Mouse (Mus musculus): ENCODE data around the gene Phf7.

Phf7 gene

GRCm38 (mm10) chr14:31251084-31251604 lies at the start of gene Phf7, which contains the start of gene Bap1:
Gene Phf7 (minus strand): TSS chr14:31251317.
Gene Bap1 (plus strand): TSS chr14:31251450.
- DNase-seq, result peak; percentile 96

GRCm38 (mm10) chr14:31285728-31286127 lies 34.6 kb upstream of the Phf7 start:
- no peak for DNase-seq

- peak; percentile 76 for DNase-seq
These were observed 21.0 kb upstream of the Phf7 start for GRCm38 (mm10) chr14:31272164-31272563.

- DNase-seq, result no peak
These were observed 20.0 kb upstream of the Phf7 start for GRCm38 (mm10) chr14:31271121-31271520.

- peak; percentile 40 for DNase-seq
These were observed 18.5 kb upstream of the Phf7 start for GRCm38 (mm10) chr14:31269456-31270100.

GRCm38 (mm10) chr14:31268301-31269001 lies 17.3 kb upstream of the Phf7 start:
- peak; percentile 78 for DNase-seq

- peak; percentile 44 for DNase-seq
These were observed 16.5 kb upstream of the Phf7 start for GRCm38 (mm10) chr14:31267649-31268048.

GRCm38 (mm10) chr14:31260932-31261331 lies 9.8 kb upstream of the Phf7 start:
- DNase-seq, result no peak

- no peak for DNase-seq
These were observed 9.3 kb upstream of the Phf7 start for GRCm38 (mm10) chr14:31260374-31260773.

- DNase-seq, result no peak
These were observed 7.4 kb upstream of the Phf7 start for GRCm38 (mm10) chr14:31258476-31259050.

- DNase-seq, result no peak
These were observed 974 bp upstream of the Phf7 start for GRCm38 (mm10) chr14:31252091-31252490.

- no peak for DNase-seq
These were observed 509 bp upstream of the Phf7 start for GRCm38 (mm10) chr14:31251626-31252025.

GRCm38 (mm10) chr14:31250222-31251083 lies 664 bp downstream of the Phf7 start:
- DNase-seq, result no peak

- no peak for DNase-seq
These were observed 2.7 kb downstream of the Phf7 start for GRCm38 (mm10) chr14:31248396-31248795.

- DNase-seq, result no peak
These were observed 5.2 kb downstream of the Phf7 start for GRCm38 (mm10) chr14:31245946-31246345.

GRCm38 (mm10) chr14:31244777-31245176 lies 6.3 kb downstream of the Phf7 start:
- DNase-seq, result no peak

GRCm38 (mm10) chr14:31240528-31240927 lies 10.6 kb downstream of the Phf7 start:
- no peak for DNase-seq

- DNase-seq, result no peak
These were observed 13.8 kb downstream of the Phf7 start for GRCm38 (mm10) chr14:31237101-31237882.

GRCm38 (mm10) chr14:31233996-31234591 lies 17.0 kb downstream of the Phf7 start:
- peak; percentile 80 for DNase-seq

- DNase-seq, result no peak
These were observed 17.8 kb downstream of the Phf7 start for GRCm38 (mm10) chr14:31233070-31233995.
